In the genomic region with DNA sequence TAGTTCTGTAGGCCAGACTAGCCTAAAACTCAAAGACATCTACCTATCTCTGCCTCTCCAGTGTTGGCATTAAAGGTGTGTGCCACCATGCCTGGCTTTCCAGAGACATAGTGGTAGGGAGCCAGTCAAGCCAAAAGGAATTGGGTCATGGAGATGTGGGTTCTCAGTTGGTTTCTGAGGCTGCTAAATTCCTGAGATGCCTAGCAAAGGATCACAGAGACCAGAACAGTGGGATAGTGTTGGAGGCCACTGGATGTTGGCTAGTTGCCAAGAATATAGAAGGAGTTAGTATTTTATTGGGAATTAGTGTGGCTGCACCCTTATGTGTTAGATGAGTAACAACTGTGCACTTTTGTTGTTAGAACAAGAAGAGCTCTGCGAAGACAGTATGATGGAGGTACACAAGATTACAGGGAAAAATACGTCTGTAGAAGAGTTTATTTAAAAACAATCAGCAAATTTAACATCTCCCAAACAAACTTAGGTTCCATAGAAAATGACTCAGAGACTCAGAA, we compare ENCODE assay signal across 19 mouse cellular contexts. TPM values are rescaled to one million over a fixed set of nuclear protein-coding genes. Genes with fewer than 3 reads are reported as not detected.
DNase-seq lines count a peak whose midpoint lies in the region; ATAC-seq and TF ChIP-seq lines count a peak whose summit lies in the region.
"Had no signal": no experiment of that assay in that cellular context is flagged by ENCODE, and none has a peak within 500 bp of the region (broad histone marks: within the 10 kb centered on the region; RNA-seq: fewer than 3 reads in every experiment).

No protein-coding gene starts in this region.

- DNase-seq in limb, embryonic 14.5 days (ENCODE audit: low spot score) = peak; percentile 14
- DNase-seq in limb, embryonic 10.5 days (ENCODE audit: low spot score) = no peak
- DNase-seq in retina, postnatal 1 day = peak; percentile 54
- no peak for DNase-seq in retina, embryonic 14.5 days (ENCODE audit: low spot score)
- peak; percentile 24 for DNase-seq in brain, embryonic 14.5 days (ENCODE audit: low read depth)
- no peak for DNase-seq in thymus, postnatal 0 days (ENCODE audit: low spot score)
- DNase-seq: adrenal gland, postnatal 25 days; B cell, adult 2 months; cerebellum, adult 2 months; cerebellum, postnatal 10 days; gastrocnemius, postnatal 10 days; heart, adult 18-20 months; heart, postnatal 10 days; heart, postnatal 4 days had no signal

- H3K9me3 ChIP-seq in limb, embryonic 14.5 days (ENCODE audit: control insufficient read depth, low read length) = no peaks in the 10 kb centered on the region
- no peaks in the 10 kb centered on the region for H3K9me3 ChIP-seq in limb, embryonic 10.5 days (replicated peaks)
- H3K9me3 ChIP-seq: forebrain, embryonic 12.5 days; G1E; heart, embryonic 10.5 days; hindbrain, embryonic 12.5 days had no signal

- TF ChIP-seq CTCF in brain, embryonic 14.5 days (IDR thresholded peaks at IDR 0.05; ENCODE audit: borderline replicate concordance, extremely low read depth, insufficient read depth, insufficient read length) = no peak

- WGBS in limb, embryonic 14.5 days = 77% methylated on average over 2 of the region's 2 CpGs
- WGBS in limb, embryonic 10.5 days = 85% methylated on average over 2 of the region's 2 CpGs

- H3K27ac ChIP-seq in limb, embryonic 14.5 days (replicated peaks; ENCODE audit: low read depth, low read length) = no peak overlapping the region
- no peak overlapping the region for H3K27ac ChIP-seq in limb, embryonic 10.5 days
- H3K27ac ChIP-seq: forebrain, embryonic 12.5 days; heart, embryonic 10.5 days; hindbrain, embryonic 12.5 days had no signal

- no peak for ATAC-seq in limb, embryonic 14.5 days (ENCODE audit: low FRiP score, low read depth)
- ATAC-seq: forebrain, embryonic 16.5 days had no signal

- no peak overlapping the region for H3K9ac ChIP-seq in limb, embryonic 14.5 days (ENCODE audit: low read depth, low read length, severe bottlenecking)
- H3K9ac ChIP-seq: forebrain, embryonic 12.5 days; hindbrain, embryonic 12.5 days had no signal

- H3K4me1 ChIP-seq in limb, embryonic 14.5 days (ENCODE audit: control insufficient read depth, insufficient read depth, low read length) = no peaks in the 10 kb centered on the region
- H3K4me1 ChIP-seq in limb, embryonic 10.5 days = no peaks in the 10 kb centered on the region
- H3K4me1 ChIP-seq: forebrain, embryonic 12.5 days; hindbrain, embryonic 12.5 days had no signal

- H3K4me3 ChIP-seq in limb, embryonic 14.5 days (replicated peaks; ENCODE audit: low read length) = no peak overlapping the region
- H3K4me3 ChIP-seq in limb, embryonic 10.5 days = no peak overlapping the region
- H3K4me3 ChIP-seq: forebrain, embryonic 12.5 days; heart, embryonic 10.5 days; hindbrain, embryonic 12.5 days had no signal

- H3K4me2 ChIP-seq in limb, embryonic 14.5 days (replicated peaks; ENCODE audit: low read depth, low read length, severe bottlenecking) = no peak overlapping the region
- H3K4me2 ChIP-seq: forebrain, embryonic 12.5 days; hindbrain, embryonic 12.5 days had no signal

- no peak for TF ChIP-seq POLR2A in limb, embryonic 14.5 days (IDR thresholded peaks at IDR 0.05; ENCODE audit: borderline replicate concordance, extremely low read depth, insufficient read depth, insufficient read length)
- TF ChIP-seq POLR2A in brain, embryonic 14.5 days (IDR thresholded peaks at IDR 0.05; ENCODE audit: borderline replicate concordance, extremely low read depth, insufficient read depth, insufficient read length, poor library complexity, severe bottlenecking) = no peak

- no peaks in the 10 kb centered on the region for H3K36me3 ChIP-seq in limb, embryonic 14.5 days (ENCODE audit: control insufficient read depth, insufficient read depth, low read length)
- no peaks in the 10 kb centered on the region for H3K36me3 ChIP-seq in limb, embryonic 10.5 days
- H3K36me3 ChIP-seq: forebrain, embryonic 12.5 days; G1E; heart, embryonic 10.5 days; hindbrain, embryonic 12.5 days had no signal

- no peaks in the 10 kb centered on the region for H3K27me3 ChIP-seq in limb, embryonic 14.5 days (ENCODE audit: control insufficient read depth, insufficient read depth, low read length)
- H3K27me3 ChIP-seq in limb, embryonic 10.5 days (ENCODE audit: low read depth, poor library complexity, severe bottlenecking) = no peaks in the 10 kb centered on the region
- H3K27me3 ChIP-seq: forebrain, embryonic 12.5 days; hindbrain, embryonic 12.5 days had no signal

RNA-seq across cellular contexts. Expression of gene Otud1, which starts 24.1 kb away (rescaled TPM):
- 2.5 and 2.6 TPM in 2 replicates for polyA plus RNA-seq in limb, embryonic 14.5 days (2012; rRNA removed)
- polyA plus RNA-seq in limb, embryonic 14.5 days (2014; fragmentation: Nextera tagmentation; extraction: Ambion mirVana) = 1.6 and 2.1 TPM in 2 replicates
- polyA plus RNA-seq in limb, embryonic 10.5 days (2016; fragmentation: Nextera tagmentation; extraction: Ambion mirVana) = 0.39 and 0.41 TPM in 2 replicates
- polyA plus RNA-seq in brain, embryonic 14.5 days (2012; rRNA removed) = 2.2 and 2.5 TPM in 2 replicates
- 1.8 and 2.2 TPM in 2 replicates for polyA plus RNA-seq in thymus, postnatal 0 days (2015; fragmentation: Nextera tagmentation; extraction: Ambion mirVana)
- polyA plus RNA-seq: G1E had no signal

Comparison
In these comparisons a context has a peak if more than half of its experiments do, and no peak if none do; other contexts are left out.
1. DNase-seq: peak in limb, embryonic 14.5 days (single experiment), retina, postnatal 1 day (single experiment) and brain, embryonic 14.5 days (single experiment); none in limb, embryonic 10.5 days (single experiment), retina, embryonic 14.5 days (single experiment) and thymus, postnatal 0 days (single experiment).